Mouse (Mus musculus): Measurements from ENCODE around the gene Rnf216.

Gene Rnf216

GRCm38 (mm10) chr5:143101626-143102025 lies 11.2 kb downstream of the Rnf216 start:
- no peak for DNase-seq (ENCODE audit: inconsistent ontology term)

- no peak for DNase-seq (ENCODE audit: inconsistent ontology term)
Observed at GRCm38 (mm10) chr5:143095256-143095655, 17.5 kb downstream of the Rnf216 start.

- DNase-seq (ENCODE audit: inconsistent ontology term), result no peak
Observed at GRCm38 (mm10) chr5:143092891-143093290, 19.9 kb downstream of the Rnf216 start.

GRCm38 (mm10) chr5:143084898-143085297 lies 27.9 kb downstream of the Rnf216 start:
- no peak for DNase-seq (ENCODE audit: inconsistent ontology term)

- no peak for DNase-seq (ENCODE audit: inconsistent ontology term)
Observed at GRCm38 (mm10) chr5:143079806-143080205, 33.0 kb downstream of the Rnf216 start.

- DNase-seq (ENCODE audit: inconsistent ontology term), result no peak
Observed at GRCm38 (mm10) chr5:143076603-143077143, 36.1 kb downstream of the Rnf216 start.

- DNase-seq (ENCODE audit: inconsistent ontology term), result no peak
Observed at GRCm38 (mm10) chr5:143075987-143076386, 36.8 kb downstream of the Rnf216 start.

GRCm38 (mm10) chr5:143069048-143069447 lies 43.7 kb downstream of the Rnf216 start:
- no peak for DNase-seq (ENCODE audit: inconsistent ontology term)

- no peak for DNase-seq (ENCODE audit: inconsistent ontology term)
Observed at GRCm38 (mm10) chr5:143068382-143068781, 44.4 kb downstream of the Rnf216 start.

- DNase-seq (ENCODE audit: inconsistent ontology term), result peak; percentile 86
Observed at GRCm38 (mm10) chr5:143066551-143066958, 46.2 kb downstream of the Rnf216 start.

- no peak for DNase-seq (ENCODE audit: inconsistent ontology term)
Observed at GRCm38 (mm10) chr5:143066096-143066495, 46.7 kb downstream of the Rnf216 start.

- DNase-seq (ENCODE audit: inconsistent ontology term), result no peak
Observed at GRCm38 (mm10) chr5:143065230-143065629, 47.6 kb downstream of the Rnf216 start.

GRCm38 (mm10) chr5:143062251-143062650 lies 50.5 kb downstream of the Rnf216 start:
- DNase-seq (ENCODE audit: inconsistent ontology term), result no peak

- no peak for DNase-seq (ENCODE audit: inconsistent ontology term)
Observed at GRCm38 (mm10) chr5:143061511-143061910, 51.3 kb downstream of the Rnf216 start.

GRCm38 (mm10) chr5:143060774-143061385 lies 51.9 kb downstream of the Rnf216 start:
- no peak for DNase-seq (ENCODE audit: inconsistent ontology term)

GRCm38 (mm10) chr5:143059958-143060357 lies 52.8 kb downstream of the Rnf216 start:
- DNase-seq (ENCODE audit: inconsistent ontology term), result no peak

GRCm38 (mm10) chr5:143059182-143059581 lies 53.6 kb downstream of the Rnf216 start:
- no peak for DNase-seq (ENCODE audit: inconsistent ontology term)

- DNase-seq (ENCODE audit: inconsistent ontology term), result peak; percentile 33
Observed at GRCm38 (mm10) chr5:143058675-143059074, 54.1 kb downstream of the Rnf216 start.

- no peak for DNase-seq (ENCODE audit: inconsistent ontology term)
Observed at GRCm38 (mm10) chr5:143058208-143058607, 54.6 kb downstream of the Rnf216 start.

- peak; percentile 84 for DNase-seq (ENCODE audit: inconsistent ontology term)
Observed at GRCm38 (mm10) chr5:143057753-143058152, 55.0 kb downstream of the Rnf216 start.

- peak; percentile 89 for DNase-seq (ENCODE audit: inconsistent ontology term)
Observed at GRCm38 (mm10) chr5:143056191-143056880, 56.5 kb downstream of the Rnf216 start.

GRCm38 (mm10) chr5:143055501-143056125 lies 57.2 kb downstream of the Rnf216 start:
- DNase-seq (ENCODE audit: inconsistent ontology term), result no peak

- DNase-seq (ENCODE audit: inconsistent ontology term), result no peak
Observed at GRCm38 (mm10) chr5:143054703-143055102, 58.1 kb downstream of the Rnf216 start.

Data from Muller cell, postnatal 12 days (primary cell).